Mouse (Mus musculus): Measurements from ENCODE around the gene Cybrd1. TPM values are rescaled to one million over a fixed set of nuclear protein-coding genes. Genes with fewer than 3 reads are reported as not detected.
A peak's percentile ranks its signal among the peaks of the same experiment; 100 is the strongest.

Cybrd1 gene
- polyA plus RNA-seq, 1 experiment from 2014 or later, result 1.0 TPM

DNA sequence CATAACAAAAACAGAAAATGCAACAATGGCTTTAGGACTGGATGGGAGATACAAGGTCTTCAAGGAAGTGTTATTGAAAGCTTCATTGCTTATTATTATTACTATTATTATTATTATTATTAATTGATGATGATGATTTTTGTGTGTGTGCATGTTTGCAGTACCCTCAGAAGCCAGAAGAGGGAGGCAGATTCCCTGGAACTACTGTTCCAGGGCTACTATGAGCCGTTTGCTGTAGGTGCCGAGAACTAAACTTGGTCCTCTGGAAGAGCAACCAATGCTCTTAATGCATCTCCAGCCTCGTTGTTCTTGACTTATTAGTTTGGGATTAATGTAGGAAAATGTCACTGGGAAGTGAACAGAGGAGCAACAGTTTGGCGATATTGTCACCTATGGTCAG, 34.4 kb downstream of the Cybrd1 start:
- TF ChIP-seq CTCF (IDR thresholded peaks at IDR 0.05; ENCODE audit: low read depth), result peak; percentile 9; the same call in 1 of the 2 replicates
- Histone ChIP-seq H3K4me1 (replicated peaks; ENCODE audit: insufficient read depth, low read length) (no peaks in the 10 kb centered on the region), H3K36me3 (ENCODE audit: insufficient read depth, low read length) (no peaks in the 10 kb centered on the region), H3K9me3 (replicated peaks; ENCODE audit: low read length) (no peaks in the 10 kb centered on the region; the same call in 1 of the 2 replicates), H3K9ac (ENCODE audit: low read depth, low read length) (no peak overlapping the region), H3K27me3 (ENCODE audit: insufficient read depth, low read length) (no peaks in the 10 kb centered on the region), H3K27ac (no peak overlapping the region), H3K4me2 (ENCODE audit: low read length) (no peak overlapping the region), H3K4me3 (replicated peaks; ENCODE audit: low read depth, low read length) (no peak overlapping the region)
- WGBS, result 91% methylated on average over 4 of the region's 4 CpGs
- no peak for ATAC-seq (replicated peaks; ENCODE audit: low FRiP score, low read depth)
- DNase-seq (ENCODE audit: low spot score), result no peak

DNA sequence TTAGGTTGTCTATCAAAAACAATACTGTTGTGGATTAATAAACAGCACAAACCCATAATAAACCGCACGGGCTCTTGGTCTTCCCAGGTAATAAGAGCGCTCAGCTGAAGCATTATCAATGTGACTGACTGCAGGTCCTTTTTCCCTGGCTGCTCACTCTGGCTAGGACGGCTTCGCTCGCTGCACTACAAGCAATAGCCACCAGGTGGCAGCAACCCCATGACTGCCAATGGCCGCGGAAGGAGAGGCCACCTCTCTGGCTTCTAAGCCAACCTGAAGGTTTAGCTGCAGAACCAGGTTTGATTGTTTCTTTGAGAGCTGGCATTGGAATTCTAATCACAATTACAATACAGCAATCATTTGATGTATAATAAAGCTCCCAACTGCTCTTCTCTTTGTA, 37.8 kb downstream of the Cybrd1 start:
- Histone ChIP-seq H3K4me1 (replicated peaks; ENCODE audit: insufficient read depth, low read length) (no peaks in the 10 kb centered on the region), H3K9ac (ENCODE audit: low read depth, low read length) (no peak overlapping the region), H3K27ac (no peak overlapping the region), H3K36me3 (ENCODE audit: insufficient read depth, low read length) (no peaks in the 10 kb centered on the region), H3K4me2 (ENCODE audit: low read length) (no peak overlapping the region), H3K27me3 (ENCODE audit: insufficient read depth, low read length) (no peaks in the 10 kb centered on the region), H3K4me3 (replicated peaks; ENCODE audit: low read depth, low read length) (no peak overlapping the region), H3K9me3 (replicated peaks; ENCODE audit: low read length) (no peaks in the 10 kb centered on the region; the same call in 1 of the 2 replicates)
- 5% methylated on average over 8 of the region's 8 CpGs for WGBS
- ATAC-seq (replicated peaks; ENCODE audit: low FRiP score, low read depth), result peak; percentile 43; the same call in 1 of the 2 replicates
- TF ChIP-seq CTCF (IDR thresholded peaks at IDR 0.05; ENCODE audit: low read depth), result peak; percentile 99
- DNase-seq (ENCODE audit: low spot score), result peak; percentile 68

DNA sequence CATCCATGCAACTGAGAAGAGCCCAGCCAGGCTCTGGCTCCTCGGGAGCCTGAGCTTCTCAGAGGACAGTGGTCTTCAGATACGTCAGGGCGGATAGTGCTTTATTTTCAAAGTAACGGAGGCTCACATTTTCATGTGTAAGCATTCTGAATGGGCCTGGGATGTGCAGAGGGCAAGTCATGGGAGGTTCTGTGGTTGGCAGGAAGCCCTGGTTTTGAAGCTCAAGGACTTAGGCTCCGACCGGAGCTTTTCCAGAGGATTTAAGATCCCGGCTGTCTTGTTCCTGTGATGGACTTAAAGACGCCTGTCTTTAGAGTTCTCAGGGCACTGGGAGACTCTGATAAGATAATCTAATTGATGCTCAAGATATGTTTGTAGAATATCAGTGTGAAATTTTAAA, 38.7 kb downstream of the Cybrd1 start:
- TF ChIP-seq CTCF (IDR thresholded peaks at IDR 0.05; ENCODE audit: low read depth), result no peak
- Histone ChIP-seq H3K4me1 (replicated peaks; ENCODE audit: insufficient read depth, low read length) (no peaks in the 10 kb centered on the region), H3K27ac (no peak overlapping the region), H3K4me3 (replicated peaks; ENCODE audit: low read depth, low read length) (no peak overlapping the region), H3K27me3 (ENCODE audit: insufficient read depth, low read length) (no peaks in the 10 kb centered on the region), H3K4me2 (ENCODE audit: low read length) (no peak overlapping the region), H3K36me3 (ENCODE audit: insufficient read depth, low read length) (no peaks in the 10 kb centered on the region), H3K9me3 (replicated peaks; ENCODE audit: low read length) (no peaks in the 10 kb centered on the region; the same call in 1 of the 2 replicates), H3K9ac (ENCODE audit: low read depth, low read length) (no peak overlapping the region)
- DNase-seq (ENCODE audit: low spot score) (no peak), ATAC-seq (replicated peaks; ENCODE audit: low FRiP score, low read depth) (no peak)
- WGBS, result 79% methylated on average over 8 of the region's 8 CpGs

DNA sequence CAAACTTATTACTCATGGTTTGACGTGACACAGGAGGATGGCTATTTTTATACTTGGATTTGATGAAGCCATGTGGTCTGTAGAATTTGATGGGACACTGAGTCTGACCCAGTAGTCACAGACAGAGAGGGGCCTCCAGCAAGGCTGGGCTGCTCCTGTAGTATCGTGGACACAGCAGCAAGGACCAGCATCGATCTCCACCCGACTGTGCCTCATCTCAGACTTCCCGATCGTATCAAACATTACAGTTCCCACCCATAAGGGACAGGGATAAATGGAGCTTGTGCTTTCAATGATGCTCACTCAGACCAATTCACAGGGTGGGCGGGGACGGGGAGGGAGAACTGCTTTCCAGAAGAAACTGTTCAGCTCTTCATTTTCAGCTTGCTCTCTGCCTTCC, 40.2 kb downstream of the Cybrd1 start:
- ATAC-seq (replicated peaks; ENCODE audit: low FRiP score, low read depth) (no peak), DNase-seq (ENCODE audit: low spot score) (no peak)
- no peak overlapping the region for H3K4me3 ChIP-seq (replicated peaks; ENCODE audit: low read depth, low read length)
- no peak overlapping the region for H3K9ac ChIP-seq (ENCODE audit: low read depth, low read length)
- no peaks in the 10 kb centered on the region for H3K27me3 ChIP-seq (ENCODE audit: insufficient read depth, low read length)
- TF ChIP-seq CTCF (IDR thresholded peaks at IDR 0.05; ENCODE audit: low read depth), result no peak
- 93% methylated on average over 8 of the region's 8 CpGs for WGBS
- no peak overlapping the region for H3K27ac ChIP-seq
- H3K9me3 ChIP-seq (replicated peaks; ENCODE audit: low read length), result no peaks in the 10 kb centered on the region
- H3K36me3 ChIP-seq (ENCODE audit: insufficient read depth, low read length), result no peaks in the 10 kb centered on the region
- no peak overlapping the region for H3K4me2 ChIP-seq (ENCODE audit: low read length)
- H3K4me1 ChIP-seq (replicated peaks; ENCODE audit: insufficient read depth, low read length), result 0 out of 2 replicates have a peak, but pooled peaks cover 3% of the 10 kb centered on the region

DNA sequence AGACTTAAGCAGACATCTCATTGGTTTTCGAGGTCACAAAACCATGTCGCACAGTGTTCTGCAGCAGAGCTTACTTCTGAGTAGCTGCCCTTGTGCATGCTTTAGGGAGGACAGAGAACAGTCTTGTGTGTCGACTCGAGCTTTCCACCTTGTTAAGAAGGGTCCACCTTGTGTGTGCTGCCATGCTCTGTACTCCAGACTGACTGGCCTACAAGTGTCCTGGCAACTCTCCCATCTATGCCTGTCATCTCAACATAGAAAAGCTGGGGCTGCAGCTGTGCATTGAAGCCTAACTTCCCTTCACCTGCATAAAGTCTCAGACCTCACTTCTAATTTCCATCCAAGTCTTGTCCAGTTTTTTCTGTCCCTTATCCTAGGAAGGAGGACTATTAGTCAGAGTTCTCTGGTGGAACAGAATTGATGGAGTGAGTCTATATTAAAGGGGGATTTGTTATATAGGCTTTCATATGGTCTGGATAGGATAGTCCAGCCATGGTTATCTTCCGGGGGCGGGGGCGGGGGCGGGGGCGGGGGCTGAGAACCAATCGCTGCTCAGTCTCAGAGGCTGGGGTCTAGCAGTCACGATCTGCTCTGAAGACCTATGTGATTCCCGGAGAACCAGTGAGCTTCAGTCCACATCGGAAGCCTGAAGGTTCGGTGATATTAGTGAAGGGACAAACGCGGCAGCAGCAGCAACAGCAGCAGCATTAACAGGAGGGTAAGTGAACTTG, 42.0 kb downstream of the Cybrd1 start:
- no peak for ATAC-seq (replicated peaks; ENCODE audit: low FRiP score, low read depth)
- Histone ChIP-seq H3K36me3 (ENCODE audit: insufficient read depth, low read length) (no peaks in the 10 kb centered on the region), H3K4me1 (replicated peaks; ENCODE audit: insufficient read depth, low read length) (0 out of 2 replicates have a peak, but pooled peaks cover 3% of the 10 kb centered on the region), H3K4me3 (replicated peaks; ENCODE audit: low read depth, low read length) (no peak overlapping the region), H3K27me3 (ENCODE audit: insufficient read depth, low read length) (no peaks in the 10 kb centered on the region), H3K9me3 (replicated peaks; ENCODE audit: low read length) (no peaks in the 10 kb centered on the region), H3K4me2 (ENCODE audit: low read length) (peak overlapping the region; percentile 19; the same call in 1 of the 2 replicates), H3K9ac (ENCODE audit: low read depth, low read length) (no peak overlapping the region), H3K27ac (no peak overlapping the region)
- 70% methylated on average over 16 of the region's 16 CpGs for WGBS
- no peak for DNase-seq (ENCODE audit: low spot score)
- no peak for TF ChIP-seq CTCF (IDR thresholded peaks at IDR 0.05; ENCODE audit: low read depth)

DNA sequence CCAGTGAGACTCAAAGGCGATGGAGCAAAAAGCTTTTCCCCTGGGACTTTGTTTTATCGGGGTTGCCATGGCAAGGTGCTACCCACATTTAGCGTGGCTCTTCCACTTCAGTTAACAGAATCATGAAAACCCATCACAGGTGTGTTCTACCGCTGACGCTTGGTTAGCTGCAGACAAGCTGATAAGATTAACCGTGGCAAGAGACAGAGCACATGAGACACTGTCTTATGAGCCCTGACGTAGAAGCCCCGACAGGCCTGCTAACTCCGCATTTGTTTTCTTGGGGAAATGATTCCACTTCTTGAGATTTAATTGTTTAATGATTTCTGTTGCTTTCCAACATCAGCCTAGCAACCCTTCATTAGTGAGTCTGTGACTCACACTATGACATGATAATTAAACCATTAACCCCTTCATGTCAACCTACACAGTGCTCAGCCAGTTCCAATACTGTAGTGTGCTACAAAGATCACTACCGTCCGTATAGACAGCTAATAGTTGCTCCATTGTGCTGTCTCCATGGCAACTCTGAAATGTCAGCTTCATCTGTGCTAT, 42.7 kb downstream of the Cybrd1 start:
- Histone ChIP-seq H3K4me1 (replicated peaks; ENCODE audit: insufficient read depth, low read length) (0 out of 2 replicates have a peak, but pooled peaks cover 3% of the 10 kb centered on the region), H3K27ac (no peak overlapping the region), H3K4me2 (ENCODE audit: low read length) (peak overlapping the region; percentile 19; the same call in 1 of the 2 replicates), H3K36me3 (ENCODE audit: insufficient read depth, low read length) (no peaks in the 10 kb centered on the region), H3K9ac (ENCODE audit: low read depth, low read length) (no peak overlapping the region), H3K9me3 (replicated peaks; ENCODE audit: low read length) (no peaks in the 10 kb centered on the region), H3K4me3 (replicated peaks; ENCODE audit: low read depth, low read length) (no peak overlapping the region), H3K27me3 (ENCODE audit: insufficient read depth, low read length) (no peaks in the 10 kb centered on the region)
- ATAC-seq (replicated peaks; ENCODE audit: low FRiP score, low read depth) (no peak), DNase-seq (ENCODE audit: low spot score) (no peak)
- TF ChIP-seq CTCF (IDR thresholded peaks at IDR 0.05; ENCODE audit: low read depth), result no peak
- WGBS, result 49% methylated on average over 11 of the region's 11 CpGs

Measured in kidney, postnatal 0 days (tissue).